Mouse (Mus musculus) intestine, embryonic 15.5 days (tissue): ENCODE measurements around the gene Chmp2a. TPM values are rescaled to one million over a fixed set of nuclear protein-coding genes. Genes with fewer than 3 reads are reported as not detected.

Experiments used
- ATAC-seq: fragments of 200-750 bp; cut with Nextera tagmentation; 2 replicates; pipeline ENCODE4 v1.8.0; 2017; ENCODE audit warnings: moderate TSS enrichment, moderate library complexity
- H3K27ac ChIP-seq: fragments of 300-500 bp; sonication (generic); 2 replicates; pipeline ENCODE4 v1.5.1; 2015; ENCODE audit warnings: mild to moderate bottlenecking, inconsistent platforms
- H3K27me3 ChIP-seq: fragments of 300-500 bp; sonication (generic); replicated peaks from 2 replicates; pipeline ENCODE4 v1.6.1; 2015; ENCODE audit warnings: inconsistent platforms
- H3K36me3 ChIP-seq: fragments of 300-500 bp; sonication (generic); 2 replicates; pipeline ENCODE4 v1.6.1; 2015; ENCODE audit warnings: inconsistent platforms
- H3K4me1 ChIP-seq: fragments of 300-500 bp; sonication (generic); replicated peaks from 2 replicates; pipeline ENCODE4 v1.6.1; 2015; ENCODE audit warnings: inconsistent platforms
- H3K4me2 ChIP-seq: fragments of 300-500 bp; sonication (generic); replicated peaks from 2 replicates; pipeline ENCODE4 v1.6.1; 2015; ENCODE audit warnings: mild to moderate bottlenecking, inconsistent platforms
- H3K4me3 ChIP-seq: fragments of 300-500 bp; sonication (generic); replicated peaks from 2 replicates; pipeline ENCODE4 v1.5.1; 2015; ENCODE audit warnings: inconsistent platforms
- H3K9ac ChIP-seq: fragments of 300-500 bp; sonication (generic); 2 replicates; pipeline ENCODE4 v1.6.1; 2015; ENCODE audit warnings: inconsistent platforms
- H3K9me3 ChIP-seq: fragments of 300-500 bp; sonication (generic); 2 replicates; pipeline ENCODE4 v1.6.1; 2016; ENCODE audit warnings: inconsistent platforms
- WGBS: fragments of 180-500 bp; shearing (Covaris S2); methylation state at CpG from one replicate; pipeline ENCODE4 v1.1.7; 2015; 5-methylcytosine and 5-hydroxymethylcytosine counted together
- polyA plus RNA-seq: library from polyadenylated mRNA; unstranded; fragments of >200 nt; fragmentation: Nextera tagmentation; extraction: Ambion mirVana; gene quantifications from 2 replicates; pipeline ENCODE4 v1.2.1, GENCODE M21; 2015

Chmp2a gene
- polyA plus RNA-seq, 1 experiment from 2014 or later, result 162 TPM

DNA sequence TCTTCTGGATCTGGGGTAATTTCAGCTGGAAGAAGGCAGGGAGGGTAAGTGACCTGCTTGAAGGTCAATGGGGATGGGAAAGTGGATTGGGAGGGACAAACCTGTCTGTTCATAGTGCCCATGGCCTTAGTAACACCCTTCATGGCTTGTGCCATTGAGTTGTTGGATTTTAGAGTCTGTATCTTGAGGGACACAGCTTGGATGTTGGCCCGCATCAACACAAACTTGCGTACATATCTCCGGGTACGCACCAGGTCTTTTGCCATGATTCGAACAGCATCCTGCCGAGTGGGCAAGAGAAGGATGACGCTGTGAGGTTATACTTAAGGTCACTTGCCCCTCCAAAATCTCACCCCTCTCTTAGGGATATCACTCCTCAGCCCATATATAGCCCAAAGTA lies 2.1 kb downstream of the Chmp2a start:
- WGBS, result 87% methylated on average over 7 of the region's 7 CpGs

DNA sequence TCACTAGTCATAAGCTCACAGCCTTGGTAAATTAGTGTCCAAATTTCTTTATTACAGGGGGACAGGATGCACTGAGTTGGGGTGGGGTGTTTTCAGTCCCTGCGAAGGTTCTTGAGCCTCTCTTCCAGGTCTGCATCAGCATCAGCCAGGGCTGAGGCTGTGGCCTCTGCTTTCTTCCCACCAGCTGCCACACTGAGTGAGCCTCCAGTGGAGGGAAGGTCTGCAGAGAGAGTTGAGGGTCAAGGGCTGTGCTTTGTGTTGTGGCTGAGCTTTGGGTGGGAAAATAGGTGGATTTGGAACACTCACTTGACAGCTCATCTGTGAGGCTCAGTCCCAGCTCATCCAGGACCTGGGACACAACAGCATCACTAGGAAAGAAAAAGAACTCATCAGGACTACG lies 2.6 kb downstream of the Chmp2a start:
- Histone ChIP-seq H3K9ac (no peak overlapping the region), H3K4me3 (no peak overlapping the region), H3K4me2 (no peak overlapping the region), H3K9me3 (no peaks in the 10 kb centered on the region), H3K36me3 (peaks cover 65% of the 10 kb centered on the region), H3K27me3 (no peaks in the 10 kb centered on the region), H3K4me1 (peaks cover 29% of the 10 kb centered on the region), H3K27ac (no peak overlapping the region)
- WGBS, result 69% methylated on average over 2 of the region's 2 CpGs
- ATAC-seq, result no peak

More for the DNA sequence above, 2.1 kb downstream of the Chmp2a start:
- Histone ChIP-seq H3K27ac (0 out of 2 replicates have a peak overlapping the region, but pooled peaks have one; percentile 22), H3K4me2 (no peak overlapping the region), H3K9ac (peak overlapping the region; percentile 81; the same call in 1 of the 2 replicates), H3K9me3 (no peaks in the 10 kb centered on the region), H3K4me3 (no peak overlapping the region), H3K27me3 (no peaks in the 10 kb centered on the region), H3K4me1 (peaks cover 27% of the 10 kb centered on the region), H3K36me3 (peaks cover 59% of the 10 kb centered on the region)
- ATAC-seq, result no peak

DNA sequence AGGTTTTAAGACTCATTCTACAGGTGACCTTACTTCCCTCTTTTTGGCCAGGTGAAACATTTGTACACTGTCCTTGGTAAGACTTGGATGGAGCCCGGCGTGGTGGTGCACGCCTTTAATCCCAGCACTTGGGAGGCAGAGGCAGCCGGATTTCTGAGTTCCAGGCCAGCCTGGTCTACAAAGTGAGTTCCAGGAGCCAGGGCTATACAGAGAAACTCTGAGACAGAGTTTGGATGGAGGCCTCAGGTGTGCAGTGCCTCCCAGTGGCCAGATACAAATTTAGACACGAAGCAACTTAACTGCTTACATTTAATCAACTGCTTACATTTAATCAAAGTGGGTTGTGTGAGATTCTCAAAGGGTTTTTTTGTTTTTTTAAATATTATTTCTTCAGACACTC lies 3.5 kb downstream of the Chmp2a start:
- Histone ChIP-seq H3K27me3 (no peaks in the 10 kb centered on the region), H3K4me1 (peaks cover 26% of the 10 kb centered on the region), H3K36me3 (peaks cover 68% of the 10 kb centered on the region), H3K27ac (no peak overlapping the region), H3K9me3 (no peaks in the 10 kb centered on the region), H3K4me3 (no peak overlapping the region), H3K4me2 (no peak overlapping the region), H3K9ac (no peak overlapping the region)
- ATAC-seq, result no peak
- 73% methylated on average over 5 of the region's 5 CpGs for WGBS

DNA sequence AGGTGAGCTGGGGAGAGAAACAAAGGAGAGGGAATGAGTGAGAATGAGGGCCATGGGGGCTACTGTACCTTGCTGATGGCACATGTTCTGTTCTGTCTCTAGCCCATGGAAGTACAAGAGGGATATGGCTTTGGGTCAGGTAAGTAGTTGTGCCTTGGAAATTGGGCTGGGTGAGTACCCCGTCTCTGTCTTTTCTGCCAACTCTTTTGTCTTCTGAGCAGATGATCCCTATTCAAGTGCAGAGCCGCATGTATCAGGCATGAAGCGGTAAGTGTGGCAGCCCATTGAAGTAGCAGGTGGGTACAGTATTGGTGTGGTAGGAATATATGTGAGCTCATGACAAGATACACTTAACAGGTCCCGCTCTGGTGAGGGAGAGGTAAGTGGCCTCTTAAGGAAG lies 5.6 kb downstream of the Chmp2a start:
- H3K4me3 ChIP-seq, result no peak overlapping the region
- no peaks in the 10 kb centered on the region for H3K9me3 ChIP-seq
- no peak overlapping the region for H3K27ac ChIP-seq
- H3K36me3 ChIP-seq, result peaks cover 58% of the 10 kb centered on the region
- no peak for ATAC-seq
- no peak overlapping the region for H3K4me2 ChIP-seq
- H3K27me3 ChIP-seq, result no peaks in the 10 kb centered on the region
- H3K9ac ChIP-seq, result no peak overlapping the region
- peaks cover 23% of the 10 kb centered on the region for H3K4me1 ChIP-seq
- 92% methylated on average over 4 of the region's 4 CpGs for WGBS

DNA sequence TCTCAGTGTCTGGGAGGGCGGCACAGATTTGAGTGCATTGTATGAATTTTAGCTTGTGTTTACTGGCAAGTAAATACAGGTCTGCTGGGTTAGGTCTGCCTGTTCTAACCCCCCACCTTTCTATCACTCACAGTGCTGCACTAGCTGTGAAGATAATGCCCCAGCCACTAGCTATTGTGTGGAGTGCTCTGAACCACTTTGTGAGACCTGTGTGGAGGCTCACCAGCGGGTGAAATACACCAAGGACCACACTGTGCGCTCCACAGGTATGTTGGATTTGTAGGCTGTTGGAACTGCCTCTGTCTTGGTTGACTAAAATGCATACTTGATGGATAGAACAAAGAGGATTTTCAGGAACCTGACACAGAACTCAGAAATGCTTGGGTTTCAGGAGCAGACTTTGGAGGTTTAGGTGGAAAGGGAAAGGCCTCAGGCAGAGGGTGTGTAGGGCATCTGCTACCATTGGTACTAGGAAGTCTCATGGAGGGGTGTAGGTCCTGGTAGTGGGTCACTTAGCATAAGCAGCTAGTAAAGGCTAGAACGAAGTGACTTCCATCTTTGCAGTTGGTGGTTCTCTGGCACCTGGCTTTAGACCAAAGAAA lies 9.0 kb downstream of the Chmp2a start:
- Histone ChIP-seq H3K27ac (0 out of 2 replicates have a peak overlapping the region, but pooled peaks have one; percentile 100), H3K27me3 (no peaks in the 10 kb centered on the region), H3K9ac (peak overlapping the region; percentile 98), H3K4me2 (peak overlapping the region; percentile 91), H3K9me3 (no peaks in the 10 kb centered on the region), H3K4me3 (peak overlapping the region; percentile 94), H3K4me1 (peaks cover 23% of the 10 kb centered on the region), H3K36me3 (peaks cover 43% of the 10 kb centered on the region)
- 29% methylated on average over 4 of the region's 4 CpGs for WGBS
- ATAC-seq, result no peak

DNA sequence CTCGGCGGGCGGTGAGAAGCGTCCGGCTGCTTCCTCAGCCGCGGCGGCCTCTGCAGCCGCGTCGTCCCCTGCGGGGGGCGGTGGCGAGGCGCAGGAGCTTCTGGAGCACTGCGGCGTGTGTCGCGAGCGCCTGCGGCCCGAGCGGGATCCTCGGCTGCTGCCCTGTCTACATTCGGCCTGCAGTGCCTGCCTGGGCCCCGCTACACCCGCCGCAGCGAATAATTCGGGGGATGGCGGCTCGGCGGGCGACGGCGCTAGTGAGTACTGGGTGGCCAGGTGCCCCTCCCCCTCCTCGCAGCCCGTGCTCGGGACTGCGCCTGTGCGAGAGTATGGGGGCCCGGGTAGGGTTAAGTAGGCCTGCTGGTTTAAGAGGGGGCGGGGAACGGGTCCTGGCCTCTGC lies 9.8 kb downstream of the Chmp2a start:
- Histone ChIP-seq H3K9me3 (no peaks in the 10 kb centered on the region), H3K27me3 (no peaks in the 10 kb centered on the region), H3K4me3 (peak overlapping the region; percentile 94), H3K9ac (peak overlapping the region; percentile 98), H3K4me1 (peaks cover 23% of the 10 kb centered on the region), H3K4me2 (peak overlapping the region; percentile 91), H3K27ac (peak overlapping the region; percentile 100), H3K36me3 (peaks cover 35% of the 10 kb centered on the region)
- WGBS, result under 1% methylated on average over 43 of the region's 44 CpGs
- peak; percentile 67 for ATAC-seq

DNA sequence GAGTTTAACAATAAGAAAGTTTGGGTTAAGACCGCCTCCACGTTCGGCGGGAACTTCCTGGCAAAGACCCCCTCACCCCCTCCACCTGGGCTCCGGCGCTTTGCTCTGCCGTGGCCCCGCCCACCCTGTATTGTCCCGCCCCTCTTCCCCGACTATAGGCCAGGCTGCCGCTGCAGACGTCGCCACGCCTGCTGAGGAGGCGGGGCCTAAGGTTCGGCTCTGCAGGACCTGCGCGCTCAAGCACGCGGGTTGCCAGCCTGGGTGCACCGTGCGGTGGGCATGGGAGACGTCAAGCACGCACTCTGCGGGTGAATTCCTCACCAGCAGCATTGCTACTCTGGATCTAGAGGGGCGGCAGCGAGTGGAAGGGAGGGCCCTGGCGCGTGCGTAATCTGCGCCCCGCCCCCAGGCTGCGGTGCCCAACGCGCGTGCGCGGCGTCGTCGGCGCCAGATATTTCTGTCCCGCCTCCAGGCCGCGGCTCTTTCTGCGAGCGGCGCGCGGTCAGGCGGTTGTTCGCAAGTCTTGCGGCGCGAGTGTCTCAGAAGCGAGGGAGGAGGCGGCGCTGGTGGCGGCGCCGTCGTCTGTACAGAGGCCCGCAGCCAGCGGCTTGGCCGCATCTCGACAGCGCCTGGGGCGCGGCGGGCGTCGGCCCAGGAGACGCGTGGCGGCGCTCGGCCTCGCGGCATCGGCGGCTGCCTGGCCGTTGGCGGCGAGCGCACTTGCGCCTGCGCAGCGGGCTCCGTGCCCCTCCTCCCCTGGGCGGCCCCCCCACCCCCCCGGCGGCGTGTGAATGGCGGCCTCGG lies 10.5 kb downstream of the Chmp2a start:
- Histone ChIP-seq H3K4me1 (peaks cover 23% of the 10 kb centered on the region), H3K4me2 (peak overlapping the region; percentile 91), H3K9ac (peak overlapping the region; percentile 98), H3K9me3 (no peaks in the 10 kb centered on the region), H3K4me3 (peak overlapping the region; percentile 94), H3K27ac (peak overlapping the region; percentile 100), H3K36me3 (peaks cover 28% of the 10 kb centered on the region), H3K27me3 (no peaks in the 10 kb centered on the region)
- ATAC-seq, result peak; percentile 85
- whole genome bisulfite sequencing, result under 1% methylated on average over 84 of the region's 95 CpGs

DNA sequence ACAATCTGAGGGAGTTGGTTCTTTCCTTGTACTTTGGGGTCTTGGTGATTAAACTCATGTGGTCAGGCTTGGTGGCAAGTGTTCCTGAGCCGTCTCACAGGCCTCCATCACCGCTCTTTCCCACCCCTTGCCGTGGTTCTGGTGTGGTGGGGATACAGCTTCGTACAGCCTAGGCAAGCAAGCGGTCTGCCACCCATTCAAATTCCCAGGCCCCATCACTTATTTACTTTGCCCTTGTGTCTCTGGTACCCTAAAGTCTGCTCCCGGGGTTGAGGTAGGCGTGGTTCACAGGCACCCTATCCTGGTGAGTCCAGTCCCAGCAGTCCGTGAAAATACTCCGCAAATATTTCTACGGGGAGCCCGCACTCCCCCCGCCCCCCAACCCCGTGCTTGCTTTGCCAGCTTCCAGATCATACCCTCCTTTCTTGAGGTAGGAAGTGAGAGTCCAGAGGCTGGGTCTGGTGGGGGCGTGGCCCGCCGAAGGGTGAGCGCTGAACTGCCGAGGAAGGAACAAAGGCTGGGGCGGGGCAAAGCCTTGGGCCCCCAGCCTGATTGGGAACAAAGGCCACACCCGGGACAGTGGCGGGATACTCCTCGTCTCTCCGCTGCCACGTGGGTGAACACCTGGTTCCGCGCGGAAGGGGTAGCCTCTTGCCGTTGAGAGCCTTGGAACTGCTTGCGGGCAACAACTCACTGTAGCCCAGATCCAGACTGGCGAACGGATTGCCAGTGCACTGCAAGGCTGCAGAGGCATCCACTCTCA lies 11.7 kb downstream of the Chmp2a start:
- peaks cover 16% of the 10 kb centered on the region for H3K36me3 ChIP-seq
- H3K4me3 ChIP-seq, result peak overlapping the region; percentile 94
- no peaks in the 10 kb centered on the region for H3K27me3 ChIP-seq
- H3K9ac ChIP-seq, result peak overlapping the region; percentile 98
- peak overlapping the region; percentile 100 for H3K27ac ChIP-seq
- WGBS, result 2% methylated on average over 31 of the region's 31 CpGs
- H3K9me3 ChIP-seq, result no peaks in the 10 kb centered on the region
- ATAC-seq, result peak; percentile 72
- H3K4me2 ChIP-seq, result peak overlapping the region; percentile 91
- H3K4me1 ChIP-seq, result peaks cover 23% of the 10 kb centered on the region

DNA sequence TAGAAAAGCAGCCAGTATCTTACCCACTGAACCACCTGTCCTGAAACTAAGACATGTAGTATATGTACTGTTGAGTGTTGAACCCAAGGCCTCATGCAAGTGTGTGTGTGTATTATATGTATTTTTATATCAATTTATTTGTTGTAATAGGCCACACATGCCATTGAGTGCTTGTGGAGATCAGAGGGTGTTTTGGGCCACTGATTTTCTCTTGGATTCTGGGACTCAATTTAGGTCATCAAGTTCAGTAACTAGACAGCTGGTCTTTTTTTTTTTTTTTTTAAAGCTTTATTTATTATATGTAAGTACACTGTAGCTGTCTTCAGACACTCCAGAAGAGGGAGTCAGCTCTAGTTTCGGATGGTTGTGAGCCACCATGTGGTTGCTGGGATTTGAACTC lies 19.4 kb downstream of the Chmp2a start:
- ATAC-seq, result no peak
- 87% methylated on average over 1 of the region's 1 CpGs for WGBS

DNA sequence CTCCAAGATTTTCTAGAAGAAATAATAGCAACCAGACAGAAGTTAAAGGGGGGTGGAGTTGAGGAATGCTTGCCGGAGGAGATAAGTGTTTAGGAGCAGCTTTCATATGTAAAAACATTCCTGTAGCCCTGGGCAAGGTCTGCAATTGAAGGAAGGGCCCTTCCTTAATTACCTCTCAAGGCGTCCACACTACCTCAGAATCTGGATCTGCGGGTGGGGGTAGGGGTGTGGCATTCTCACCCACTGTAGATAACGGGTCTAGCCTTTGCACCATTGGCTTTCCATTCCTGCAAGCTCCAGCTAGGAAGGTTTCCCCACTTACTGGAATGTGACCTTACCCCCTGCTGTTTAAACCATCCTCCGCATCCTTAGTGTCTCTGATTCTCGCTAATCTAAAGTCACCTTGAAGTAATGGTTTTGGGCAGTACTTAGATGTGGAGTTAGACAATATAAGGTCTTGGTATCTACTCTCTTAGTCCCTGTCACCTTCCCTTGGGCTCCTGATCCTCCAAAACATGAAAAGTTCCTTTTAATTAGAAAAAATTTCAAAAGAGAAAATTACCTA lies 20.2 kb downstream of the Chmp2a start:
- Histone ChIP-seq H3K4me2 (no peak overlapping the region), H3K4me1 (0 out of 2 replicates have a peak, but pooled peaks cover 5% of the 10 kb centered on the region), H3K27ac (no peak overlapping the region), H3K27me3 (no peaks in the 10 kb centered on the region), H3K4me3 (no peak overlapping the region), H3K9me3 (no peaks in the 10 kb centered on the region), H3K36me3 (no peaks in the 10 kb centered on the region), H3K9ac (no peak overlapping the region)
- 36% methylated on average over 6 of the region's 6 CpGs for WGBS
- ATAC-seq, result no peak

More for the DNA sequence above, 19.4 kb downstream of the Chmp2a start:
- H3K36me3 ChIP-seq, result no peaks in the 10 kb centered on the region
- no peak overlapping the region for H3K4me2 ChIP-seq
- H3K4me1 ChIP-seq, result 0 out of 2 replicates have a peak, but pooled peaks cover 5% of the 10 kb centered on the region
- no peak overlapping the region for H3K27ac ChIP-seq
- no peaks in the 10 kb centered on the region for H3K9me3 ChIP-seq
- no peak overlapping the region for H3K4me3 ChIP-seq
- no peaks in the 10 kb centered on the region for H3K27me3 ChIP-seq
- H3K9ac ChIP-seq, result no peak overlapping the region

DNA sequence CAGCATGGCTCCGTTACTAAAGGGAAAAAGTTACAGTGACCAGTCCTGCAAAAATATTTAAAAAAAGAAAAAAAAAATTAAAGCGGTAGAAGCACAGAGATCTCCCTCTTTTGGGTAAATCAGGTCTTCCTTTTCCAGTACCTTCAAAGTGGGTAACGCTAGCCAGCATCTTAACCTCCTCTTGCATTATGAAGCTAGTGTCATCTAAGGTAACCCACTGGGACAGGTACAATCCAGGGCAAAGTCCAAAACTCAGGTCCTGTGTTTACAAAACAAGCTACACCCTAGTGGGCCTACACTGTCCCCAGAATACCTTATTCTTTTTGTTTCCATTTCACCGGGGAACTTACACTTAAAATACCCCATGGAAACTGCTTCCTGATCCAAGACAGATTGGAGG lies 20.9 kb downstream of the Chmp2a start:
- Histone ChIP-seq H3K27ac (no peak overlapping the region), H3K9me3 (no peaks in the 10 kb centered on the region), H3K27me3 (no peaks in the 10 kb centered on the region), H3K36me3 (no peaks in the 10 kb centered on the region), H3K4me1 (0 out of 2 replicates have a peak, but pooled peaks cover 5% of the 10 kb centered on the region), H3K9ac (no peak overlapping the region), H3K4me3 (no peak overlapping the region), H3K4me2 (no peak overlapping the region)
- ATAC-seq, result no peak
- WGBS, result 60% methylated on average over 4 of the region's 4 CpGs
